9 mouse cellular contexts compared by ENCODE assay signal in genomic region chr5:123679546-123680263, GRCm38 (mm10). TPM values are rescaled to one million over a fixed set of nuclear protein-coding genes. Genes with fewer than 3 reads are reported as not detected.
DNase-seq lines count a peak whose midpoint lies in the region; ATAC-seq and TF ChIP-seq lines count a peak whose summit lies in the region.
"Had no signal": no experiment of that assay in that cellular context is flagged by ENCODE, and none has a peak within 500 bp of the region (broad histone marks: within the 10 kb centered on the region; RNA-seq: fewer than 3 reads in every experiment).

No protein-coding gene starts in this region.

- 35% methylated on average over 5 of the region's 5 CpGs for WGBS in embryonic facial prominence, embryonic 13.5 days
- WGBS in embryonic facial prominence, embryonic 10.5 days, result 68% methylated on average over 5 of the region's 5 CpGs
- 22% methylated on average over 5 of the region's 5 CpGs for WGBS in intestine, embryonic 14.5 days
- WGBS in intestine, postnatal 0 days, result 41% methylated on average over 5 of the region's 5 CpGs
- 41% methylated on average over 5 of the region's 5 CpGs for WGBS in neural tube, embryonic 13.5 days

- no peaks in the 10 kb centered on the region for H3K27me3 ChIP-seq in embryonic facial prominence, embryonic 13.5 days
- no peaks in the 10 kb centered on the region for H3K27me3 ChIP-seq in embryonic facial prominence, embryonic 10.5 days (replicated peaks; ENCODE audit: low read depth, poor library complexity, severe bottlenecking)
- H3K27me3 ChIP-seq in intestine, embryonic 14.5 days (replicated peaks; ENCODE audit: control insufficient read depth, insufficient read depth, low read length), result no peaks in the 10 kb centered on the region
- no peaks in the 10 kb centered on the region for H3K27me3 ChIP-seq in intestine, postnatal 0 days (replicated peaks; ENCODE audit: control insufficient read depth, insufficient read depth, low read length)
- H3K27me3 ChIP-seq in neural tube, embryonic 13.5 days, result no peaks in the 10 kb centered on the region
- H3K27me3 ChIP-seq: Patski had no signal

- no peaks in the 10 kb centered on the region for H3K9me3 ChIP-seq in embryonic facial prominence, embryonic 13.5 days
- H3K9me3 ChIP-seq in embryonic facial prominence, embryonic 10.5 days, result no peaks in the 10 kb centered on the region
- H3K9me3 ChIP-seq in intestine, embryonic 14.5 days (ENCODE audit: control insufficient read depth, low read length), result no peaks in the 10 kb centered on the region
- H3K9me3 ChIP-seq in intestine, postnatal 0 days (ENCODE audit: control insufficient read depth), result no peaks in the 10 kb centered on the region
- no peaks in the 10 kb centered on the region for H3K9me3 ChIP-seq in neural tube, embryonic 13.5 days

- peaks cover 20% of the 10 kb centered on the region for H3K4me1 ChIP-seq in embryonic facial prominence, embryonic 13.5 days
- peaks cover 27% of the 10 kb centered on the region for H3K4me1 ChIP-seq in embryonic facial prominence, embryonic 10.5 days
- peaks cover 15% of the 10 kb centered on the region for H3K4me1 ChIP-seq in intestine, embryonic 14.5 days (replicated peaks; ENCODE audit: control insufficient read depth, insufficient read depth, low read length)
- H3K4me1 ChIP-seq in intestine, postnatal 0 days (replicated peaks; ENCODE audit: control insufficient read depth, insufficient read depth, low read length), result no peaks in the 10 kb centered on the region; the same call in 1 of the 2 replicates
- peaks cover 40% of the 10 kb centered on the region for H3K4me1 ChIP-seq in neural tube, embryonic 13.5 days (replicated peaks)

- no peak for DNase-seq in embryonic facial prominence, embryonic 10.5 days (ENCODE audit: low spot score)
- no peak for DNase-seq in intestine, embryonic 14.5 days (ENCODE audit: low spot score)
- no peak for DNase-seq in neural tube, embryonic 10.5 days (ENCODE audit: extremely low spot score, low spot score)
- DNase-seq in retina, embryonic 14.5 days (ENCODE audit: low spot score), result no peak
- no peak for DNase-seq in embryo, embryonic 10 days (ENCODE audit: low spot score)

- no peak overlapping the region for H3K4me3 ChIP-seq in embryonic facial prominence, embryonic 13.5 days
- no peak overlapping the region for H3K4me3 ChIP-seq in embryonic facial prominence, embryonic 10.5 days
- no peak overlapping the region for H3K4me3 ChIP-seq in intestine, embryonic 14.5 days (ENCODE audit: low read depth, low read length)
- H3K4me3 ChIP-seq in intestine, postnatal 0 days (ENCODE audit: low read depth, low read length), result no peak overlapping the region
- no peak overlapping the region for H3K4me3 ChIP-seq in neural tube, embryonic 13.5 days

- H3K4me2 ChIP-seq in embryonic facial prominence, embryonic 13.5 days, result no peak overlapping the region
- H3K4me2 ChIP-seq in intestine, embryonic 14.5 days (ENCODE audit: low read length), result no peak overlapping the region
- no peak overlapping the region for H3K4me2 ChIP-seq in intestine, postnatal 0 days (replicated peaks; ENCODE audit: low read depth)
- no peak overlapping the region for H3K4me2 ChIP-seq in neural tube, embryonic 13.5 days

- H3K36me3 ChIP-seq in embryonic facial prominence, embryonic 13.5 days, result no peaks in the 10 kb centered on the region; the same call in 1 of the 2 replicates
- H3K36me3 ChIP-seq in embryonic facial prominence, embryonic 10.5 days (replicated peaks), result peaks cover 9% of the 10 kb centered on the region
- no peaks in the 10 kb centered on the region for H3K36me3 ChIP-seq in intestine, embryonic 14.5 days (ENCODE audit: control insufficient read depth, insufficient read depth, low read length)
- no peaks in the 10 kb centered on the region for H3K36me3 ChIP-seq in intestine, postnatal 0 days (ENCODE audit: control insufficient read depth, insufficient read depth)
- 0 out of 2 replicates have a peak, but pooled peaks cover 3% of the 10 kb centered on the region for H3K36me3 ChIP-seq in neural tube, embryonic 13.5 days

- no peak for ATAC-seq in embryonic facial prominence, embryonic 13.5 days (ENCODE audit: insufficient number of reproducible peaks, insufficient read depth, low FRiP score, low TSS enrichment, low read depth)
- ATAC-seq in intestine, embryonic 14.5 days (replicated peaks; ENCODE audit: low FRiP score, low TSS enrichment, low read depth), result no peak
- ATAC-seq in intestine, postnatal 0 days, result no peak
- ATAC-seq in neural tube, embryonic 13.5 days (ENCODE audit: low read depth), result no peak
- ATAC-seq: Patski had no signal

- H3K27ac ChIP-seq in embryonic facial prominence, embryonic 13.5 days, result peak overlapping the region; percentile 39; the same call in 1 of the 2 replicates
- no peak overlapping the region for H3K27ac ChIP-seq in embryonic facial prominence, embryonic 10.5 days (replicated peaks)
- peak overlapping the region; percentile 34; the same call in 1 of the 2 replicates for H3K27ac ChIP-seq in intestine, embryonic 14.5 days (ENCODE audit: low read depth)
- no peak overlapping the region for H3K27ac ChIP-seq in intestine, postnatal 0 days (ENCODE audit: low read depth, low read length)
- H3K27ac ChIP-seq in neural tube, embryonic 13.5 days (replicated peaks), result peak overlapping the region; percentile 33; the same call in 1 of the 2 replicates

- no peak for TF ChIP-seq CTCF in intestine, postnatal 0 days (IDR thresholded peaks at IDR 0.05; ENCODE audit: low read depth)

- no peak overlapping the region for H3K9ac ChIP-seq in embryonic facial prominence, embryonic 13.5 days
- H3K9ac ChIP-seq in intestine, embryonic 14.5 days (ENCODE audit: low read length), result no peak overlapping the region
- H3K9ac ChIP-seq in intestine, postnatal 0 days (ENCODE audit: low read depth, low read length), result no peak overlapping the region
- peak overlapping the region; percentile 22; the same call in 1 of the 2 replicates for H3K9ac ChIP-seq in neural tube, embryonic 13.5 days

RNA-seq across cellular contexts. Expression of gene Clip1, which starts 4.7 kb away (rescaled TPM):
- 41.8 and 48.6 TPM in 2 replicates for polyA plus RNA-seq in embryonic facial prominence, embryonic 13.5 days (2015; fragmentation: Nextera tagmentation; extraction: Ambion mirVana)
- 52.9 and 54.0 TPM in 2 replicates for polyA plus RNA-seq in embryonic facial prominence, embryonic 10.5 days (2016; fragmentation: Nextera tagmentation; extraction: Ambion mirVana)
- polyA plus RNA-seq in intestine, embryonic 14.5 days (2014; fragmentation: Nextera tagmentation; extraction: Ambion mirVana), result 30.1 and 32.6 TPM in 2 replicates
- 15.7 and 17.7 TPM in 2 replicates for polyA plus RNA-seq in intestine, postnatal 0 days (2015; fragmentation: Nextera tagmentation; extraction: Ambion mirVana)
- polyA plus RNA-seq in neural tube, embryonic 13.5 days (2015; fragmentation: Nextera tagmentation; extraction: Ambion mirVana), result 67.0 and 74.3 TPM in 2 replicates

RNA-seq across cellular contexts. Expression of gene Zcchc8, which starts 41.2 kb away (rescaled TPM):
- polyA plus RNA-seq in embryonic facial prominence, embryonic 13.5 days (2015; fragmentation: Nextera tagmentation; extraction: Ambion mirVana), result 94.1 and 96.2 TPM in 2 replicates
- 86.3 and 93.8 TPM in 2 replicates for polyA plus RNA-seq in embryonic facial prominence, embryonic 10.5 days (2016; fragmentation: Nextera tagmentation; extraction: Ambion mirVana)
- 74.3 and 83.2 TPM in 2 replicates for polyA plus RNA-seq in intestine, embryonic 14.5 days (2014; fragmentation: Nextera tagmentation; extraction: Ambion mirVana)
- polyA plus RNA-seq in intestine, postnatal 0 days (2015; fragmentation: Nextera tagmentation; extraction: Ambion mirVana), result 27.1 and 32.6 TPM in 2 replicates
- 71.8 and 72.0 TPM in 2 replicates for polyA plus RNA-seq in neural tube, embryonic 13.5 days (2015; fragmentation: Nextera tagmentation; extraction: Ambion mirVana)

Comparison
In these comparisons a context has a peak if more than half of its experiments do, and no peak if none do; other contexts are left out.
1. H3K27ac ChIP-seq: peak in embryonic facial prominence, embryonic 13.5 days (single experiment), intestine, embryonic 14.5 days (single experiment) and neural tube, embryonic 13.5 days (single experiment); none in embryonic facial prominence, embryonic 10.5 days (single experiment) and intestine, postnatal 0 days (single experiment).